In the genomic region with DNA sequence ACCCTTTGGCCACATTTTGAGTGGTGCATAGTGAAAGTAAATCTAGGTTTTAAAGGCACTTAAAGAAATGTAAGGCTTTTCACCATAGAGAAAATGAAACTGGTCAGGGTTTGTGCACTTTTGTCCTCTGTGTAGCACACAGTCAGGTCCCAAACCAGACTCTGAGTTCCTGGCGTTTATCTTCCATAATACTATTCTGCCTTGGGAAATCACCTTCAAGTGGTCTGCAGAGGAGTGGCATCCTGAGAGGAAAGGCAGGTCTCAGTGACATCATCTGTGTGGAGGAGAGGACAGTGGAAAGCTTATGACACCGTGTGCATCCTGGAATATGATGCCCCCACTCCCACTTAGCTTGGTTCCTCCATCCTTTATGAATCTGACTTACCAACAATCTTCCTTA, we compare ENCODE assay signal across 12 mouse cellular contexts. TPM values are rescaled to one million over a fixed set of nuclear protein-coding genes. Genes with fewer than 3 reads are reported as not detected.
DNase-seq lines count a peak whose midpoint lies in the region; ATAC-seq and TF ChIP-seq lines count a peak whose summit lies in the region.
"Had no signal": no experiment of that assay in that cellular context is flagged by ENCODE, and none has a peak within 500 bp of the region (broad histone marks: within the 10 kb centered on the region; RNA-seq: fewer than 3 reads in every experiment).

No protein-coding gene starts in this region.

- TF ChIP-seq CTCF in heart, postnatal 0 days (IDR thresholded peaks at IDR 0.05; ENCODE audit: low read depth) = no peak

- no peaks in the 10 kb centered on the region for H3K9me3 ChIP-seq in lung, embryonic 16.5 days (ENCODE audit: control insufficient read depth, low read length)
- no peaks in the 10 kb centered on the region for H3K9me3 ChIP-seq in heart, postnatal 0 days (replicated peaks; ENCODE audit: control insufficient read depth, low read length)
- H3K9me3 ChIP-seq in hindbrain, embryonic 14.5 days (ENCODE audit: control insufficient read depth, low read length) = no peaks in the 10 kb centered on the region
- H3K9me3 ChIP-seq: midbrain, embryonic 13.5 days had no signal

- 0 out of 2 replicates have a peak overlapping the region, but pooled peaks have one; percentile 5 for H3K4me2 ChIP-seq in lung, embryonic 16.5 days (ENCODE audit: low read depth, low read length)
- H3K4me2 ChIP-seq in heart, postnatal 0 days (ENCODE audit: low read depth, low read length) = peak overlapping the region; percentile 6
- H3K4me2 ChIP-seq in hindbrain, embryonic 14.5 days (replicated peaks) = no peak overlapping the region
- H3K4me2 ChIP-seq: midbrain, embryonic 13.5 days had no signal

- H3K27ac ChIP-seq in lung, embryonic 16.5 days (ENCODE audit: low read length) = no peak overlapping the region
- peak overlapping the region; percentile 5 for H3K27ac ChIP-seq in heart, postnatal 0 days (ENCODE audit: low read depth)
- H3K27ac ChIP-seq in hindbrain, embryonic 14.5 days = no peak overlapping the region
- H3K27ac ChIP-seq: midbrain, embryonic 13.5 days had no signal

- DNase-seq in lung, postnatal 4 days = no peak
- no peak for DNase-seq in heart, postnatal 0 days (ENCODE audit: low spot score)
- no peak for DNase-seq in urinary bladder, postnatal 14 days (ENCODE audit: low spot score)
- DNase-seq in hindbrain, embryonic 14.5 days (ENCODE audit: low spot score) = no peak
- no peak for DNase-seq in right cerebral cortex, postnatal 14 days
- DNase-seq: cerebellum, postnatal 25 days; gastrocnemius, postnatal 25 days; left cerebral cortex, postnatal 4 days had no signal

- no peaks in the 10 kb centered on the region for H3K36me3 ChIP-seq in lung, embryonic 16.5 days (ENCODE audit: control insufficient read depth, insufficient read depth, low read length)
- H3K36me3 ChIP-seq in heart, postnatal 0 days (replicated peaks; ENCODE audit: control insufficient read depth, insufficient read depth, low read length) = no peaks in the 10 kb centered on the region
- no peaks in the 10 kb centered on the region for H3K36me3 ChIP-seq in hindbrain, embryonic 14.5 days (replicated peaks; ENCODE audit: control insufficient read depth, insufficient read depth)
- H3K36me3 ChIP-seq: midbrain, embryonic 13.5 days had no signal

- H3K27me3 ChIP-seq in lung, embryonic 16.5 days (ENCODE audit: control insufficient read depth, insufficient read depth, low read depth, low read length) = no peaks in the 10 kb centered on the region
- H3K27me3 ChIP-seq in heart, postnatal 0 days (ENCODE audit: control insufficient read depth, insufficient read depth, low read length) = no peaks in the 10 kb centered on the region
- no peaks in the 10 kb centered on the region for H3K27me3 ChIP-seq in hindbrain, embryonic 14.5 days (ENCODE audit: control insufficient read depth, insufficient read depth, low read length)
- H3K27me3 ChIP-seq: midbrain, embryonic 13.5 days had no signal

- H3K9ac ChIP-seq in lung, embryonic 16.5 days (ENCODE audit: low read length) = no peak overlapping the region
- no peak overlapping the region for H3K9ac ChIP-seq in heart, postnatal 0 days (replicated peaks; ENCODE audit: low read depth, low read length)
- H3K9ac ChIP-seq in hindbrain, embryonic 14.5 days = no peak overlapping the region
- H3K9ac ChIP-seq: midbrain, embryonic 13.5 days had no signal

- ATAC-seq in lung, embryonic 16.5 days (ENCODE audit: low read depth) = no peak
- peak; percentile 34 for ATAC-seq in activated CD4-positive, CD25-positive, alpha-beta regulatory T cell, adult 4 months
- no peak for ATAC-seq in heart, postnatal 0 days (ENCODE audit: insufficient read depth, low read depth)
- peak; percentile 18 for ATAC-seq in megakaryocyte progenitor cell, adult 5-6 weeks (replicated peaks; ENCODE audit: poor library complexity)
- no peak for ATAC-seq in hindbrain, embryonic 14.5 days (ENCODE audit: low FRiP score)
- ATAC-seq: midbrain, embryonic 13.5 days had no signal

- 38% methylated on average over 2 of the region's 2 CpGs for WGBS in lung, embryonic 16.5 days
- WGBS in heart, postnatal 0 days = 5% methylated on average over 2 of the region's 2 CpGs
- 74% methylated on average over 2 of the region's 2 CpGs for WGBS in hindbrain, embryonic 14.5 days

- peaks cover 19% of the 10 kb centered on the region for H3K4me1 ChIP-seq in lung, embryonic 16.5 days (replicated peaks; ENCODE audit: control insufficient read depth, insufficient read depth, low read length)
- peaks cover 15% of the 10 kb centered on the region for H3K4me1 ChIP-seq in heart, postnatal 0 days (ENCODE audit: control insufficient read depth, insufficient read depth)
- peaks cover 21% of the 10 kb centered on the region for H3K4me1 ChIP-seq in hindbrain, embryonic 14.5 days (replicated peaks; ENCODE audit: control insufficient read depth, insufficient read depth, low read length)

- H3K4me3 ChIP-seq in lung, embryonic 16.5 days (ENCODE audit: low read length) = no peak overlapping the region
- H3K4me3 ChIP-seq in heart, postnatal 0 days (ENCODE audit: low read depth, low read length) = peak overlapping the region; percentile 6; the same call in 1 of the 2 replicates
- H3K4me3 ChIP-seq in hindbrain, embryonic 14.5 days (replicated peaks; ENCODE audit: low read length) = no peak overlapping the region
- H3K4me3 ChIP-seq: midbrain, embryonic 13.5 days had no signal

- no peak for TF ChIP-seq EP300 in heart, postnatal 0 days (IDR thresholded peaks at IDR 0.05; ENCODE audit: low read depth)

RNA-seq across cellular contexts. Expression of gene Wdr78, which starts 8.7 kb away (rescaled TPM):
- 5.0 and 7.6 TPM in 2 replicates for polyA plus RNA-seq in lung, embryonic 16.5 days (2015; fragmentation: Nextera tagmentation; extraction: Ambion mirVana)
- polyA plus RNA-seq in activated CD4-positive, CD25-positive, alpha-beta regulatory T cell, adult 4 months (2017; shearing (Covaris generic)) = 1 to 10 TPM; 1.1 to 2.9 TPM
- total RNA-seq in heart, postnatal 0 days (2014; rRNA removed; ENCODE audit: low replicate concordance) = 0.11 and 0.81 TPM in 2 replicates
- 0.18 and 0.40 TPM in 2 replicates for polyA plus RNA-seq in heart, postnatal 0 days (2015; fragmentation: Nextera tagmentation; extraction: Ambion mirVana)
- total RNA-seq in megakaryocyte progenitor cell, adult 5-6 weeks (2015) = 0.66 and 3.2 TPM in 2 replicates
- total RNA-seq in megakaryocyte progenitor cell, adult 5-6 weeks (2017) = 0.83 and 1.7 TPM in 2 replicates
- polyA plus RNA-seq in hindbrain, embryonic 14.5 days (2014; fragmentation: Nextera tagmentation; extraction: Ambion mirVana) = 7.2 and 7.4 TPM in 2 replicates

RNA-seq across cellular contexts. Expression of gene Mier1, which starts 8.9 kb away (rescaled TPM):
- polyA plus RNA-seq in lung, embryonic 16.5 days (2015; fragmentation: Nextera tagmentation; extraction: Ambion mirVana) = 36.7 and 38.4 TPM in 2 replicates
- polyA plus RNA-seq in activated CD4-positive, CD25-positive, alpha-beta regulatory T cell, adult 4 months (2017; shearing (Covaris generic)) = 10 to 100 TPM; 60.0 to 79.8 TPM
- 16.3 and 43.4 TPM in 2 replicates for total RNA-seq in heart, postnatal 0 days (2014; rRNA removed; ENCODE audit: low replicate concordance)
- polyA plus RNA-seq in heart, postnatal 0 days (2015; fragmentation: Nextera tagmentation; extraction: Ambion mirVana) = 27.6 and 29.1 TPM in 2 replicates
- total RNA-seq in megakaryocyte progenitor cell, adult 5-6 weeks (2015) = 59.8 and 67.6 TPM in 2 replicates
- 54.0 and 72.6 TPM in 2 replicates for total RNA-seq in megakaryocyte progenitor cell, adult 5-6 weeks (2017)
- 31.4 and 33.2 TPM in 2 replicates for polyA plus RNA-seq in hindbrain, embryonic 14.5 days (2014; fragmentation: Nextera tagmentation; extraction: Ambion mirVana)

Comparison
In these comparisons a context has a peak if more than half of its experiments do, and no peak if none do; other contexts are left out.
1. ATAC-seq: peak in activated CD4-positive, CD25-positive, alpha-beta regulatory T cell, adult 4 months (single experiment) and megakaryocyte progenitor cell, adult 5-6 weeks (single experiment); none in lung, embryonic 16.5 days (single experiment), heart, postnatal 0 days (single experiment) and hindbrain, embryonic 14.5 days (single experiment).